Comparison of ENCODE assay signal across 8 mouse cellular contexts in the genomic region with DNA sequence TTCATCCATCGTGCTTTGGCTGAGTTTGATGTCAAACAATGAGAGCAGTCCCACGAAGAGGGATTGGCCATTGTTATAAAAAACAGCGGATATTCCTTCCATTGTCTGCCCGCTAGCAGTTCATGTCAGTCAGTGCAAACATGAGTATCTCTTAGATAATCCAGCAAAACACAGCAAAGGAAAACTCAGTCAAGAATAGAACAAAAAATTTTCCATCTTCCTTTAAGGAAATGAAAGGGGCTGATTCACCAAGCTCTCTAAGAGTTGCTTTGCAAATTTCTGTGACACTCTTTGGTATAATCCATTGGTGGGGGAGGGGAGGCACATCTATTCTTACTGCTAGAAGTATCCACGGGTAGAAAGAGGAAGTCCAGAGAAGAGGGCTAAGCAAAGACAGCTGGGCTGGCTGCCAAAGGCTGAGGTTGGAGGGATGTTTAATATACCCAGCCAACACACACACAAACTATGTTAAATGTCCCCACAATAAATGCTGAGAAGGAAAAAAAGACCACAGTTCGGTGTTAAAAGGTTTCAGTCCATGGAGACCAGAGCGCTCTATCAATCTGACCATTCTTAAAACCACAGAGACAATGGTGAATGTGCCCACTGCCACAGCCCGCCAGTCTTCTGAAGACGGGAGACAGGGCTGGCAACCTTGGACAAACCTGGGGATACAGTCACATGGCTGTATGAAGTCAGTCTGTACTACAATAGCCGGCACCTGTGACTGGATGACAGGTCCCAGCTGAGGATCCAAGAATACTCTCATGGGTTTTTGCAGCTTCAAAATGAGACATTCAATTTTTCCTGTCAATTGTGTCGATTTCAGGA. TPM values are rescaled to one million over a fixed set of nuclear protein-coding genes. Genes with fewer than 3 reads are reported as not detected.
DNase-seq lines count a peak whose midpoint lies in the region; ATAC-seq and TF ChIP-seq lines count a peak whose summit lies in the region.

No protein-coding gene starts in this region.

- 79% methylated on average over 11 of the region's 11 CpGs for WGBS in limb, embryonic 14.5 days
- WGBS in limb, embryonic 10.5 days: 84% methylated on average over 11 of the region's 11 CpGs
- 76% methylated on average over 11 of the region's 11 CpGs for WGBS in forebrain, embryonic 13.5 days

- no peak overlapping the region for H3K27ac ChIP-seq in limb, embryonic 14.5 days (replicated peaks; ENCODE audit: low read depth, low read length)
- no peak overlapping the region for H3K27ac ChIP-seq in limb, embryonic 10.5 days
- H3K27ac ChIP-seq in forebrain, embryonic 13.5 days: no peak overlapping the region

- peak; percentile 70 for DNase-seq in limb, embryonic 14.5 days (ENCODE audit: low spot score)
- no peak for DNase-seq in limb, embryonic 10.5 days (ENCODE audit: low spot score)
- DNase-seq in c-Kit-positive CD71-negative TER-119-negative erythroid progenitor cells, embryonic 14.5 days (ENCODE audit: low read depth): peak; percentile 65
- peak; percentile 78 to 82 for DNase-seq in heart, postnatal 14 days
- DNase-seq in layer of hippocampus, adult 9-11 months: peak; percentile 80
- no peak for DNase-seq in thymus, postnatal 36 days

- no peaks in the 10 kb centered on the region for H3K4me1 ChIP-seq in limb, embryonic 14.5 days (ENCODE audit: control insufficient read depth, insufficient read depth, low read length)
- H3K4me1 ChIP-seq in limb, embryonic 10.5 days: peaks cover 11% of the 10 kb centered on the region
- peaks cover 14% of the 10 kb centered on the region for H3K4me1 ChIP-seq in forebrain, embryonic 13.5 days

- intact Hi-C loops in heart, postnatal 14 days (cut with DNase I): no loop called here

- H3K9ac ChIP-seq in limb, embryonic 14.5 days (ENCODE audit: low read depth, low read length, severe bottlenecking): no peak overlapping the region
- H3K9ac ChIP-seq in forebrain, embryonic 13.5 days: no peak overlapping the region

- peaks cover 28% of the 10 kb centered on the region for H3K36me3 ChIP-seq in limb, embryonic 14.5 days (ENCODE audit: control insufficient read depth, insufficient read depth, low read length)
- peaks cover 80% of the 10 kb centered on the region for H3K36me3 ChIP-seq in limb, embryonic 10.5 days
- H3K36me3 ChIP-seq in forebrain, embryonic 13.5 days (ENCODE audit: poor library complexity, severe bottlenecking): peaks cover 24% of the 10 kb centered on the region

- no peak overlapping the region for H3K4me3 ChIP-seq in limb, embryonic 14.5 days (replicated peaks; ENCODE audit: low read length)
- no peak overlapping the region for H3K4me3 ChIP-seq in limb, embryonic 10.5 days
- H3K4me3 ChIP-seq in forebrain, embryonic 13.5 days: no peak overlapping the region

- no peak for TF ChIP-seq POLR2A in limb, embryonic 14.5 days (IDR thresholded peaks at IDR 0.05; ENCODE audit: borderline replicate concordance, extremely low read depth, insufficient read depth, insufficient read length)

- H3K4me2 ChIP-seq in limb, embryonic 14.5 days (replicated peaks; ENCODE audit: low read depth, low read length, severe bottlenecking): no peak overlapping the region
- H3K4me2 ChIP-seq in forebrain, embryonic 13.5 days: no peak overlapping the region

- peaks cover 4% of the 10 kb centered on the region; the same call in 1 of the 2 replicates for H3K9me3 ChIP-seq in limb, embryonic 14.5 days (ENCODE audit: control insufficient read depth, low read length)
- no peaks in the 10 kb centered on the region for H3K9me3 ChIP-seq in limb, embryonic 10.5 days (replicated peaks)
- H3K9me3 ChIP-seq in forebrain, embryonic 13.5 days (replicated peaks): no peaks in the 10 kb centered on the region

- ATAC-seq in limb, embryonic 14.5 days (ENCODE audit: low FRiP score, low read depth): 0 out of 2 replicates have a peak, but pooled peaks have one; percentile 26
- peak; percentile 85 for ATAC-seq in megakaryocyte, adult 5-6 weeks (ENCODE audit: poor library complexity, severe bottlenecking)
- no peak for ATAC-seq in forebrain, embryonic 13.5 days

- no peaks in the 10 kb centered on the region for H3K27me3 ChIP-seq in limb, embryonic 14.5 days (ENCODE audit: control insufficient read depth, insufficient read depth, low read length)
- H3K27me3 ChIP-seq in limb, embryonic 10.5 days (ENCODE audit: low read depth, poor library complexity, severe bottlenecking): no peaks in the 10 kb centered on the region
- no peaks in the 10 kb centered on the region for H3K27me3 ChIP-seq in forebrain, embryonic 13.5 days

RNA-seq across cellular contexts. Expression of gene Sh3bp5, which starts 12.7 kb away (rescaled TPM):
- 37.4 and 49.1 TPM in 2 replicates for polyA plus RNA-seq in limb, embryonic 14.5 days (2012; rRNA removed)
- 22.2 and 28.4 TPM in 2 replicates for polyA plus RNA-seq in limb, embryonic 14.5 days (2014; fragmentation: Nextera tagmentation; extraction: Ambion mirVana)
- polyA plus RNA-seq in limb, embryonic 10.5 days (2016; fragmentation: Nextera tagmentation; extraction: Ambion mirVana): 43.0 and 47.9 TPM in 2 replicates
- 10 to 100 TPM; 44.4 to 47.3 TPM for total RNA-seq in heart, postnatal 14 days (2021)
- total RNA-seq in megakaryocyte, adult 5-6 weeks (2015): 52.3 and 52.8 TPM in 2 replicates
- 26.4 and 36.1 TPM in 2 replicates for total RNA-seq in megakaryocyte, adult 5-6 weeks (2017)
- 66.9 and 75.0 TPM in 2 replicates for polyA plus RNA-seq in forebrain, embryonic 13.5 days (2015; fragmentation: Nextera tagmentation; extraction: Ambion mirVana)

Comparison
In these comparisons a context has a peak if more than half of its experiments do, and no peak if none do; other contexts are left out.
1. DNase-seq: peak in limb, embryonic 14.5 days (single experiment), c-Kit-positive CD71-negative TER-119-negative erythroid progenitor cells, embryonic 14.5 days (single experiment), heart, postnatal 14 days (2 of 2) and layer of hippocampus, adult 9-11 months (single experiment); none in limb, embryonic 10.5 days (single experiment) and thymus, postnatal 36 days (0 of 2).